9 mouse cellular contexts compared by ENCODE assay signal in the genomic region with DNA sequence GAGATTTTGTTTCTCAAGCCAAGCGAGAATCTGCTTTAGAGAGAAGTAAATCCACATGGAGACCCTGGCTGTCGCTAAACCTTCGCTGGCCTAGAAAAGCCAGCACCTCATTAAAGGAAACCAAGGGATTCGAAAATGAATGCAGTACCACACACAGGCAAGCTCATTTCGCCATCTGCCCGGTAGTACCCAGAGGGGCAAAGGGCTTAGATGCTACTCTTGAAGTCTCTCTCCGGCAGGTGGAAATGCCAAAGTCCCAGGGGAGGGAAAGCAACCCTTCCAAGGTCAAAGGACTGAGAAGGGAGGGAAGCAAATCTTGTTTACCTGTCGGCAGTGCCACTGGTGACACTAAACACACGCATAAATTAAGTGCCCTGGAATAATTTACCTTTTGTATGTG. TPM values are rescaled to one million over a fixed set of nuclear protein-coding genes. Genes with fewer than 3 reads are reported as not detected.
A peak's percentile ranks its signal among the peaks of the same experiment; 100 is the strongest.
DNase-seq lines count a peak whose midpoint lies in the region; ATAC-seq lines count a peak whose summit lies in the region.
"Had no signal": no experiment of that assay in that cellular context is flagged by ENCODE, and none has a peak within 500 bp of the region (broad histone marks: within the 10 kb centered on the region; RNA-seq: fewer than 3 reads in every experiment).

No protein-coding gene starts in this region.

- H3K9me3 ChIP-seq in hindbrain, embryonic 15.5 days = no peaks in the 10 kb centered on the region
- H3K9me3 ChIP-seq in midbrain, embryonic 12.5 days = no peaks in the 10 kb centered on the region

- peak overlapping the region; percentile 98 for H3K9ac ChIP-seq in hindbrain, embryonic 15.5 days
- no peak overlapping the region for H3K9ac ChIP-seq in midbrain, embryonic 12.5 days (replicated peaks)

- H3K4me2 ChIP-seq in hindbrain, embryonic 15.5 days = peak overlapping the region; percentile 74
- peak overlapping the region; percentile 62 for H3K4me2 ChIP-seq in midbrain, embryonic 12.5 days (replicated peaks)

- 14% methylated on average over 9 of the region's 9 CpGs for WGBS in hindbrain, embryonic 15.5 days
- 14% methylated on average over 9 of the region's 9 CpGs for WGBS in midbrain, embryonic 12.5 days

- peaks cover 48% of the 10 kb centered on the region for H3K4me1 ChIP-seq in hindbrain, embryonic 15.5 days (replicated peaks)
- H3K4me1 ChIP-seq in midbrain, embryonic 12.5 days = peaks cover 35% of the 10 kb centered on the region

- H3K27me3 ChIP-seq in hindbrain, embryonic 15.5 days = peaks cover 4% of the 10 kb centered on the region; the same call in 1 of the 2 replicates
- peaks cover 25% of the 10 kb centered on the region for H3K27me3 ChIP-seq in midbrain, embryonic 12.5 days

- no peaks in the 10 kb centered on the region for H3K36me3 ChIP-seq in hindbrain, embryonic 15.5 days
- H3K36me3 ChIP-seq in midbrain, embryonic 12.5 days = no peaks in the 10 kb centered on the region

- peak; percentile 24 for DNase-seq in embryo, embryonic 11 days
- DNase-seq in embryo, embryonic 9.5 days (ENCODE audit: extremely low spot score) = no peak
- DNase-seq in cerebellum, postnatal 14 days = peak; percentile 37 to 48
- no peak for DNase-seq in urinary bladder, postnatal 25 days (ENCODE audit: low spot score)
- no peak for DNase-seq in spleen, postnatal 4 days (ENCODE audit: low spot score in 2 of 2)
- no peak for DNase-seq in spleen, postnatal 14 days (ENCODE audit: low spot score in 2 of 2)
- DNase-seq: spleen, adult 18-20 months had no signal

- peak overlapping the region; percentile 61 for H3K27ac ChIP-seq in hindbrain, embryonic 15.5 days (replicated peaks)
- H3K27ac ChIP-seq in midbrain, embryonic 12.5 days (replicated peaks) = peak overlapping the region; percentile 92; the same call in 1 of the 2 replicates

- peak overlapping the region; percentile 100 for H3K4me3 ChIP-seq in hindbrain, embryonic 15.5 days
- peak overlapping the region; percentile 83 for H3K4me3 ChIP-seq in midbrain, embryonic 12.5 days

- ATAC-seq in hindbrain, embryonic 15.5 days (ENCODE audit: low FRiP score, low read depth) = no peak
- ATAC-seq in midbrain, embryonic 12.5 days (ENCODE audit: low FRiP score, low read depth) = no peak

RNA-seq across cellular contexts. Expression of a gene that starts 2.1 kb away (rescaled TPM):
- 21.6 and 22.5 TPM in 2 replicates for polyA plus RNA-seq in hindbrain, embryonic 15.5 days (2015; fragmentation: Nextera tagmentation; extraction: Ambion mirVana)
- 7.9 and 8.7 TPM in 2 replicates for polyA plus RNA-seq in midbrain, embryonic 12.5 days (2016; fragmentation: Nextera tagmentation; extraction: Ambion mirVana)

Comparison
In these comparisons a context has a peak if more than half of its experiments do, and no peak if none do; other contexts are left out.
1. DNase-seq: peak in embryo, embryonic 11 days (single experiment) and cerebellum, postnatal 14 days (2 of 2); none in embryo, embryonic 9.5 days (single experiment), urinary bladder, postnatal 25 days (single experiment), spleen, postnatal 4 days (0 of 2) and spleen, postnatal 14 days (0 of 2).